8 mouse cellular contexts compared by ENCODE assay signal in genomic region chr2:63702333-63703096, GRCm38 (mm10).
DNase-seq lines count a peak whose midpoint lies in the region; ATAC-seq and TF ChIP-seq lines count a peak whose summit lies in the region.

No protein-coding gene starts in this region.

- no peak for TF ChIP-seq CTCF in heart, postnatal 0 days (IDR thresholded peaks at IDR 0.05; ENCODE audit: low read depth)
- TF ChIP-seq CTCF in liver, embryonic 14.5 days (IDR thresholded peaks at IDR 0.05; ENCODE audit: low read depth) = no peak

- TF ChIP-seq EP300 in heart, postnatal 0 days (IDR thresholded peaks at IDR 0.05; ENCODE audit: low read depth) = no peak
- no peak for TF ChIP-seq EP300 in liver, embryonic 14.5 days (IDR thresholded peaks at IDR 0.05; ENCODE audit: low read depth)

- no peaks in the 10 kb centered on the region for H3K9me3 ChIP-seq in embryonic facial prominence, embryonic 14.5 days (ENCODE audit: control insufficient read depth, low read length)
- no peaks in the 10 kb centered on the region for H3K9me3 ChIP-seq in heart, postnatal 0 days (replicated peaks; ENCODE audit: control insufficient read depth, low read length)
- H3K9me3 ChIP-seq in liver, embryonic 14.5 days (ENCODE audit: control insufficient read depth, low read length) = no peaks in the 10 kb centered on the region
- H3K9me3 ChIP-seq in neural tube, embryonic 14.5 days (ENCODE audit: control insufficient read depth, low read length) = no peaks in the 10 kb centered on the region

- H3K27ac ChIP-seq in embryonic facial prominence, embryonic 14.5 days (replicated peaks; ENCODE audit: low read depth, low read length) = peak overlapping the region; percentile 49
- peak overlapping the region; percentile 63 for H3K27ac ChIP-seq in heart, postnatal 0 days (ENCODE audit: low read depth)
- no peak overlapping the region for H3K27ac ChIP-seq in liver, embryonic 14.5 days
- H3K27ac ChIP-seq in neural tube, embryonic 14.5 days (ENCODE audit: low read depth, low read length) = peak overlapping the region; percentile 55

- peaks cover 11% of the 10 kb centered on the region; the same call in 1 of the 2 replicates for H3K4me1 ChIP-seq in embryonic facial prominence, embryonic 14.5 days (ENCODE audit: control insufficient read depth, insufficient read depth, low read length)
- H3K4me1 ChIP-seq in heart, postnatal 0 days (ENCODE audit: control insufficient read depth, insufficient read depth) = no peaks in the 10 kb centered on the region
- H3K4me1 ChIP-seq in liver, embryonic 14.5 days (replicated peaks; ENCODE audit: control insufficient read depth in 2 of 2, insufficient read depth in 2 of 2, low read length in 1 of 2) = no peaks in the 10 kb centered on the region
- H3K4me1 ChIP-seq in neural tube, embryonic 14.5 days (ENCODE audit: control insufficient read depth, insufficient read depth, low read length) = peaks cover 5% of the 10 kb centered on the region

- peak; percentile 95 for ATAC-seq in embryonic facial prominence, embryonic 14.5 days (ENCODE audit: low read depth)
- ATAC-seq in heart, postnatal 0 days (ENCODE audit: insufficient read depth, low read depth) = peak; percentile 92
- ATAC-seq in liver, embryonic 14.5 days (ENCODE audit: insufficient read depth) = 0 out of 2 replicates have a peak, but pooled peaks have one; percentile 31
- ATAC-seq in neural tube, embryonic 14.5 days (ENCODE audit: low read depth) = peak; percentile 92

- peak; percentile 2 for DNase-seq in cerebellum, adult 9-11 months
- no peak for DNase-seq in cerebellum, adult 8-10 months
- peak; percentile 91 for DNase-seq in embryonic facial prominence, embryonic 14.5 days (ENCODE audit: low spot score)
- peak; percentile 58 for DNase-seq in heart, postnatal 0 days (ENCODE audit: low spot score)
- peak; percentile 58 to 78 for DNase-seq in kidney, postnatal 25 days
- no peak for DNase-seq in liver, embryonic 14.5 days (ENCODE audit: low read depth in 3 of 3, low spot score in 3 of 3)
- DNase-seq in thymus, postnatal 4 days = no peak

- no peaks in the 10 kb centered on the region for H3K36me3 ChIP-seq in embryonic facial prominence, embryonic 14.5 days (ENCODE audit: control insufficient read depth, insufficient read depth, low read length)
- no peaks in the 10 kb centered on the region for H3K36me3 ChIP-seq in heart, postnatal 0 days (replicated peaks; ENCODE audit: control insufficient read depth, insufficient read depth, low read length)
- no peaks in the 10 kb centered on the region for H3K36me3 ChIP-seq in liver, embryonic 14.5 days (replicated peaks; ENCODE audit: control insufficient read depth, insufficient read depth, low read depth)
- H3K36me3 ChIP-seq in neural tube, embryonic 14.5 days (ENCODE audit: control insufficient read depth, insufficient read depth, low read length) = no peaks in the 10 kb centered on the region

- peak overlapping the region; percentile 76 for H3K4me2 ChIP-seq in embryonic facial prominence, embryonic 14.5 days (ENCODE audit: low read depth, low read length)
- peak overlapping the region; percentile 70 for H3K4me2 ChIP-seq in heart, postnatal 0 days (ENCODE audit: low read depth, low read length)
- peak overlapping the region; percentile 39 for H3K4me2 ChIP-seq in liver, embryonic 14.5 days (ENCODE audit: low read depth)
- peak overlapping the region; percentile 56 for H3K4me2 ChIP-seq in neural tube, embryonic 14.5 days (ENCODE audit: low read depth, low read length)

- no peaks in the 10 kb centered on the region for H3K27me3 ChIP-seq in embryonic facial prominence, embryonic 14.5 days (replicated peaks; ENCODE audit: control insufficient read depth, insufficient read depth, low read length)
- no peaks in the 10 kb centered on the region for H3K27me3 ChIP-seq in heart, postnatal 0 days (ENCODE audit: control insufficient read depth, insufficient read depth, low read length)
- no peaks in the 10 kb centered on the region for H3K27me3 ChIP-seq in liver, embryonic 14.5 days (ENCODE audit: control insufficient read depth, insufficient read depth, low read length)
- H3K27me3 ChIP-seq in neural tube, embryonic 14.5 days (ENCODE audit: control insufficient read depth, insufficient read depth, low read length) = no peaks in the 10 kb centered on the region

- peak overlapping the region; percentile 38 for H3K4me3 ChIP-seq in embryonic facial prominence, embryonic 14.5 days (ENCODE audit: low read depth, low read length)
- peak overlapping the region; percentile 47 for H3K4me3 ChIP-seq in heart, postnatal 0 days (ENCODE audit: low read depth, low read length)
- peak overlapping the region in 1 of 2 experiments; percentile 24; a peak in 1 of 4 replicates for H3K4me3 ChIP-seq in liver, embryonic 14.5 days (ENCODE audit: insufficient read depth in 1 of 2, low read depth in 2 of 2, low read length in 2 of 2)
- peak overlapping the region; percentile 21 for H3K4me3 ChIP-seq in neural tube, embryonic 14.5 days (ENCODE audit: low read depth, low read length)

- 2% methylated on average over 17 of the region's 22 CpGs for WGBS in embryonic facial prominence, embryonic 14.5 days
- WGBS in heart, postnatal 0 days = under 1% methylated on average over 22 of the region's 22 CpGs
- WGBS in liver, embryonic 14.5 days (ENCODE audit: insufficient replicate concordance) = 2% methylated on average over 22 of the region's 22 CpGs
- WGBS in neural tube, embryonic 14.5 days = 1% methylated on average over 22 of the region's 22 CpGs

- H3K9ac ChIP-seq in embryonic facial prominence, embryonic 14.5 days (ENCODE audit: low read depth, low read length) = peak overlapping the region; percentile 56
- peak overlapping the region; percentile 9; the same call in 1 of the 2 replicates for H3K9ac ChIP-seq in heart, postnatal 0 days (replicated peaks; ENCODE audit: low read depth, low read length)
- no peak overlapping the region for H3K9ac ChIP-seq in liver, embryonic 14.5 days (replicated peaks)
- peak overlapping the region; percentile 39 for H3K9ac ChIP-seq in neural tube, embryonic 14.5 days (replicated peaks; ENCODE audit: low read depth, low read length)

Comparison
In these comparisons a context has a peak if more than half of its experiments do, and no peak if none do; other contexts are left out.
1. DNase-seq: peak in cerebellum, adult 9-11 months (single experiment), embryonic facial prominence, embryonic 14.5 days (single experiment), heart, postnatal 0 days (single experiment) and kidney, postnatal 25 days (2 of 2); none in cerebellum, adult 8-10 months (single experiment), liver, embryonic 14.5 days (0 of 3) and thymus, postnatal 4 days (single experiment).
2. ATAC-seq: peak in every context shown above with its lines; median percentile 95 in embryonic facial prominence, embryonic 14.5 days; 92 in heart, postnatal 0 days; 92 in neural tube, embryonic 14.5 days; 31 in liver, embryonic 14.5 days.
3. Peak in every context shown above with its lines, with median percentiles within 50 percentile points of each other: H3K4me2 ChIP-seq.